Mouse (Mus musculus) ES-E14 (cell line): ENCODE measurements around the gene Fdx1l.

Source experiments
- HCFC1 ChIP-seq: IDR thresholded peaks from 2 replicates; pipeline ENCODE4 v1.6.1; 2012; ENCODE audit warnings: low read length, inconsistent platforms, borderline replicate concordance; ENCODE audit not compliant: insufficient read depth
- MAFK ChIP-seq: IDR thresholded peaks from 2 replicates; pipeline ENCODE4 v1.6.1; 2014; ENCODE audit warnings: mild to moderate bottlenecking, low read depth, low read length, inconsistent platforms; ENCODE audit not compliant: insufficient read depth

DNA sequence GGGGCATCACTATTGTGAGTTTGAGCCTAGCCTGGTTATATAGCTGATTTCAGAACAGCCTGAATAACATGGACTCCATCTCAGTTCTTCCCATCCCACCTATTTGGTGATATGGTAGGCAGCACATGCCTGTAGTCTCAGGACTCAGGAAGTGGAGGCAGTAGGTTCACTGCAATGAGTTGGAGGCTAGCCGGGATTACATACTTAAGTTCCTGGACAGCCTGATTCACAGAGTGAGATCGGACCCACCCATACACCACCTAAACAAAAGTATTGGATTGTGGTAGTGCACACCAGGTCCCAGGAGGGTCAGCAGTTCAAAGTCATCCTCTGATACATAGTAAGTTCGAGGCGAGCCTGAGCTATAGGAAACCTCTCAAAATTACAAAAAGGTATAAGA is 773 bp downstream of the Fdx1l start:
- TF ChIP-seq MAFK: no peak
- TF ChIP-seq HCFC1: no peak
